Mouse (Mus musculus) limb, embryonic 11.5 days (tissue): ENCODE results near the gene Kpna2. TPM values are rescaled to one million over a fixed set of nuclear protein-coding genes. Genes with fewer than 3 reads are reported as not detected.

Experiments used
- ATAC-seq: fragments of 200-750 bp; cut with Nextera tagmentation; 2 replicates; pipeline ENCODE4 v1.8.0; 2017; ENCODE audit warnings: low read depth; ENCODE audit not compliant: insufficient number of reproducible peaks, low FRiP score, low TSS enrichment
- DNase-seq: peaks from one replicate; pipeline ENCODE4 v3.0.0-alpha.2; 2015; ENCODE audit warnings: low spot score
- H3K27ac ChIP-seq: fragments of 300-500 bp; sonication (generic); replicated peaks from 2 replicates; pipeline ENCODE4 v1.5.1; 2014; ENCODE audit warnings: low read depth, mild to moderate bottlenecking, low read length
- H3K27me3 ChIP-seq: fragments of 300-500 bp; sonication (generic); 2 replicates; pipeline ENCODE4 v1.6.1; 2014; ENCODE audit warnings: mild to moderate bottlenecking, low read length, mixed read lengths; ENCODE audit not compliant: control insufficient read depth, insufficient read depth
- H3K36me3 ChIP-seq: fragments of 300-500 bp; sonication (generic); 2 replicates; pipeline ENCODE4 v1.6.1; 2014; ENCODE audit warnings: mild to moderate bottlenecking, low read length, moderate library complexity, mixed read lengths; ENCODE audit not compliant: control insufficient read depth, insufficient read depth
- H3K4me1 ChIP-seq: fragments of 300-500 bp; sonication (generic); 2 replicates; pipeline ENCODE4 v1.6.1; 2014; ENCODE audit warnings: low read length, mixed read lengths; ENCODE audit not compliant: control insufficient read depth, insufficient read depth
- H3K4me2 ChIP-seq: fragments of 300-500 bp; sonication (generic); 2 replicates; pipeline ENCODE4 v1.6.1; 2014; ENCODE audit warnings: low read depth, mild to moderate bottlenecking, moderate library complexity; ENCODE audit not compliant: severe bottlenecking
- H3K4me3 ChIP-seq: fragments of 300-500 bp; sonication (generic); 2 replicates; pipeline ENCODE4 v1.5.1; 2014; ENCODE audit warnings: low read depth, low read length
- H3K9ac ChIP-seq: fragments of 300-500 bp; sonication (generic); 2 replicates; pipeline ENCODE4 v1.6.1; 2014; ENCODE audit warnings: mild to moderate bottlenecking, low read length
- H3K9me3 ChIP-seq: fragments of 300-500 bp; sonication (generic); 2 replicates; pipeline ENCODE4 v1.6.1; 2016; ENCODE audit warnings: low read length; ENCODE audit not compliant: control insufficient read depth
- WGBS: fragments of 180-500 bp; shearing (Covaris S2); extraction: QIAGEN DNeasy Blood & Tissue Kit; methylation state at CpG from one replicate; pipeline ENCODE4 v1.1.7; 2014; 5-methylcytosine and 5-hydroxymethylcytosine counted together
- polyA plus RNA-seq: library from polyadenylated mRNA; unstranded; fragments of >200 nt; fragmentation: Nextera tagmentation; extraction: Ambion mirVana; gene quantifications from 2 replicates; pipeline ENCODE4 v1.2.1, GENCODE M21; 2014

Kpna2 gene
- polyA plus RNA-seq, 1 experiment from 2014 or later, result 640 TPM

GRCm38 (mm10) chr11:106969798-106970197 lies 29.5 kb downstream of the Kpna2 start:
- no peaks in the 10 kb centered on the region for H3K4me1 ChIP-seq
- H3K9ac ChIP-seq, result no peak overlapping the region
- H3K4me2 ChIP-seq, result no peak overlapping the region
- 98% methylated on average over 8 of the region's 8 CpGs for WGBS
- H3K36me3 ChIP-seq, result no peaks in the 10 kb centered on the region
- H3K4me3 ChIP-seq, result no peak overlapping the region
- H3K27me3 ChIP-seq, result no peaks in the 10 kb centered on the region
- no peak for ATAC-seq
- H3K9me3 ChIP-seq, result no peaks in the 10 kb centered on the region
- no peak overlapping the region for H3K27ac ChIP-seq
- no peak for DNase-seq

- no peaks in the 10 kb centered on the region for H3K27me3 ChIP-seq
- H3K27ac ChIP-seq, result no peak overlapping the region
- H3K9ac ChIP-seq, result no peak overlapping the region
- no peak overlapping the region for H3K4me2 ChIP-seq
- WGBS, result 68% methylated on average over 10 of the region's 10 CpGs
- no peaks in the 10 kb centered on the region for H3K36me3 ChIP-seq
- H3K4me3 ChIP-seq, result no peak overlapping the region
- H3K4me1 ChIP-seq, result no peaks in the 10 kb centered on the region
- DNase-seq (no peak), ATAC-seq (no peak)
- no peaks in the 10 kb centered on the region for H3K9me3 ChIP-seq
Observed at GRCm38 (mm10) chr11:106967630-106968029, 31.7 kb downstream of the Kpna2 start.

GRCm38 (mm10) chr11:106965881-106966280 lies 33.5 kb downstream of the Kpna2 start:
- no peaks in the 10 kb centered on the region for H3K4me1 ChIP-seq
- no peaks in the 10 kb centered on the region for H3K36me3 ChIP-seq
- no peaks in the 10 kb centered on the region for H3K9me3 ChIP-seq
- WGBS, result 90% methylated on average over 4 of the region's 4 CpGs
- no peak overlapping the region for H3K4me2 ChIP-seq
- H3K4me3 ChIP-seq, result no peak overlapping the region
- no peaks in the 10 kb centered on the region for H3K27me3 ChIP-seq
- H3K27ac ChIP-seq, result no peak overlapping the region
- ATAC-seq, result no peak
- H3K9ac ChIP-seq, result no peak overlapping the region
- no peak for DNase-seq

GRCm38 (mm10) chr11:106962310-106962709 lies 37.0 kb downstream of the Kpna2 start:
- DNase-seq, result no peak
- Histone ChIP-seq H3K4me2 (no peak overlapping the region), H3K27me3 (no peaks in the 10 kb centered on the region), H3K36me3 (no peaks in the 10 kb centered on the region), H3K9ac (no peak overlapping the region), H3K27ac (no peak overlapping the region), H3K4me1 (no peaks in the 10 kb centered on the region), H3K4me3 (no peak overlapping the region), H3K9me3 (no peaks in the 10 kb centered on the region)
- no peak for ATAC-seq
- 85% methylated on average over 9 of the region's 9 CpGs for WGBS

GRCm38 (mm10) chr11:106961471-106962081 lies 37.8 kb downstream of the Kpna2 start:
- H3K9me3 ChIP-seq, result no peaks in the 10 kb centered on the region
- no peaks in the 10 kb centered on the region for H3K27me3 ChIP-seq
- H3K27ac ChIP-seq, result no peak overlapping the region
- H3K4me3 ChIP-seq, result no peak overlapping the region
- H3K4me1 ChIP-seq, result no peaks in the 10 kb centered on the region
- ATAC-seq, result no peak
- no peak for DNase-seq
- no peaks in the 10 kb centered on the region for H3K36me3 ChIP-seq
- H3K9ac ChIP-seq, result no peak overlapping the region
- WGBS, result 69% methylated on average over 13 of the region's 13 CpGs
- H3K4me2 ChIP-seq, result no peak overlapping the region

- H3K36me3 ChIP-seq, result no peaks in the 10 kb centered on the region
- 84% methylated on average over 5 of the region's 5 CpGs for WGBS
- DNase-seq (no peak), ATAC-seq (no peak)
- no peak overlapping the region for H3K4me3 ChIP-seq
- no peak overlapping the region for H3K9ac ChIP-seq
- H3K27me3 ChIP-seq, result no peaks in the 10 kb centered on the region
- no peak overlapping the region for H3K27ac ChIP-seq
- no peaks in the 10 kb centered on the region for H3K4me1 ChIP-seq
- no peaks in the 10 kb centered on the region for H3K9me3 ChIP-seq
- no peak overlapping the region for H3K4me2 ChIP-seq
Observed at GRCm38 (mm10) chr11:106959121-106959520, 40.2 kb downstream of the Kpna2 start.

GRCm38 (mm10) chr11:106958407-106959071 lies 40.8 kb downstream of the Kpna2 start:
- H3K4me1 ChIP-seq, result no peaks in the 10 kb centered on the region
- no peak for DNase-seq
- no peaks in the 10 kb centered on the region for H3K9me3 ChIP-seq
- H3K27me3 ChIP-seq, result no peaks in the 10 kb centered on the region
- H3K27ac ChIP-seq, result no peak overlapping the region
- H3K36me3 ChIP-seq, result no peaks in the 10 kb centered on the region
- 84% methylated on average over 6 of the region's 6 CpGs for WGBS
- H3K4me3 ChIP-seq, result no peak overlapping the region
- no peak overlapping the region for H3K4me2 ChIP-seq
- H3K9ac ChIP-seq, result no peak overlapping the region
- ATAC-seq, result no peak

- Histone ChIP-seq H3K27ac (no peak overlapping the region), H3K4me1 (no peaks in the 10 kb centered on the region), H3K27me3 (no peaks in the 10 kb centered on the region), H3K9ac (no peak overlapping the region), H3K4me2 (no peak overlapping the region), H3K9me3 (no peaks in the 10 kb centered on the region), H3K4me3 (no peak overlapping the region), H3K36me3 (no peaks in the 10 kb centered on the region)
- 90% methylated on average over 12 of the region's 12 CpGs for WGBS
- DNase-seq, result no peak
- no peak for ATAC-seq
Observed at GRCm38 (mm10) chr11:106957271-106957980, 41.9 kb downstream of the Kpna2 start.
